Mouse (Mus musculus) ES-E14 (cell line): ENCODE data around the gene Lhfp.

Source experiments
- CHD2 ChIP-seq: IDR thresholded peaks from 2 replicates; pipeline ENCODE4 v1.6.1; 2014; ENCODE audit warnings: mild to moderate bottlenecking, low read depth, low read length, inconsistent platforms
- MAFK ChIP-seq: IDR thresholded peaks from 2 replicates; pipeline ENCODE4 v1.6.1; 2014; ENCODE audit warnings: mild to moderate bottlenecking, low read depth, low read length, inconsistent platforms; ENCODE audit not compliant: insufficient read depth
- ZNF384 ChIP-seq: IDR thresholded peaks from 2 replicates; pipeline ENCODE4 v1.6.1; 2012; ENCODE audit warnings: low read depth, low read length, inconsistent platforms

- TF ChIP-seq CHD2: no peak
- no peak for TF ChIP-seq MAFK
- no peak for TF ChIP-seq ZNF384
These were observed 2.9 kb downstream of the Lhfp start for GRCm38 (mm10) chr3:53044238-53044637.
